Mouse (Mus musculus) mouse trophoblast stem cell (cell line): ENCODE data around the gene Evx2.

Experiments
- in situ Hi-C, 2 experiments: fragments of 300-500 bp; cut with MseI, MboI; formaldehyde crosslinking; loops; 2 replicates in 1 of 2; 3 replicates in 1 of 2; pipeline ENCODE4 v1.15.1; 2025

Evx2 gene

GRCm38 (mm10) chr2:74659507-74660005, at the start of gene Evx2:
Gene Evx2, minus strand, starts transcription at chr2:74659557.
- in situ Hi-C loops: loop anchor here (10.0 kb wide), 3 partner anchors 355 to 595 kb away; no protein-coding TSS in a partner anchor

- in situ Hi-C loops: loop anchor here (10.0 to 25.0 kb wide), 3 partner anchors 446 to 879 kb away; no protein-coding TSS in a partner anchor
Observed at GRCm38 (mm10) chr2:74708676-74709075, 49.3 kb upstream of the Evx2 start.

- in situ Hi-C loops: loop anchor here (10.0 to 25.0 kb wide), 3 partner anchors 447 to 880 kb away; no protein-coding TSS in a partner anchor
Observed at GRCm38 (mm10) chr2:74707599-74707998, 48.2 kb upstream of the Evx2 start.

GRCm38 (mm10) chr2:74706393-74706960, 47.1 kb upstream of the Evx2 start:
- in situ Hi-C loops: loop anchor here (10.0 to 25.0 kb wide), 3 partner anchors 448 to 881 kb away; no protein-coding TSS in a partner anchor

- in situ Hi-C loops: loop anchor here (10.0 to 25.0 kb wide), 3 partner anchors 449 to 882 kb away; no protein-coding TSS in a partner anchor
Observed at GRCm38 (mm10) chr2:74705467-74706089, 46.2 kb upstream of the Evx2 start.

GRCm38 (mm10) chr2:74704999-74705466, 45.7 kb upstream of the Evx2 start:
- in situ Hi-C loops: loop anchor here (10.0 to 25.0 kb wide), 3 partner anchors 450 to 882 kb away; no protein-coding TSS in a partner anchor

GRCm38 (mm10) chr2:74704393-74704998, 45.1 kb upstream of the Evx2 start, which contains the start of gene Hoxd8:
Gene Hoxd8, plus strand, starts transcription at chr2:74704615.
- in situ Hi-C loops: loop anchor here (10.0 to 25.0 kb wide), 3 partner anchors 450 to 883 kb away; no protein-coding TSS in a partner anchor

GRCm38 (mm10) chr2:74703720-74704392, 44.5 kb upstream of the Evx2 start:
- in situ Hi-C loops: loop anchor here (10.0 to 25.0 kb wide), 3 partner anchors 451 to 883 kb away; no protein-coding TSS in a partner anchor

- in situ Hi-C loops: loop anchor here (10.0 to 25.0 kb wide), 3 partner anchors 451 to 884 kb away; no protein-coding TSS in a partner anchor
Observed at GRCm38 (mm10) chr2:74703317-74703716, 44.0 kb upstream of the Evx2 start.

GRCm38 (mm10) chr2:74702820-74703219, 43.5 kb upstream of the Evx2 start:
- in situ Hi-C loops: loop anchor here (10.0 to 25.0 kb wide), 3 partner anchors 452 to 884 kb away; no protein-coding TSS in a partner anchor

- in situ Hi-C loops: loop anchor here (10.0 to 25.0 kb wide), 3 partner anchors 453 to 885 kb away; no protein-coding TSS in a partner anchor
Observed at GRCm38 (mm10) chr2:74701949-74702819, 42.8 kb upstream of the Evx2 start.

GRCm38 (mm10) chr2:74700546-74701112, 41.3 kb upstream of the Evx2 start:
- in situ Hi-C loops: loop anchor here (10.0 to 25.0 kb wide), 3 partner anchors 454 to 887 kb away; no protein-coding TSS in a partner anchor

GRCm38 (mm10) chr2:74699664-74700545, 40.5 kb upstream of the Evx2 start:
- in situ Hi-C loops: loop anchor here (10.0 to 25.0 kb wide), 4 partner anchors 455 to 887 kb away; no protein-coding TSS in a partner anchor

GRCm38 (mm10) chr2:74699053-74699430, 39.7 kb upstream of the Evx2 start:
- in situ Hi-C loops: loop anchor here in 1 of 2 experiments (10.0 kb wide), 1 partner anchor 606 kb away; no protein-coding TSS in a partner anchor

- in situ Hi-C loops: loop anchor here in 1 of 2 experiments (10.0 kb wide), 1 partner anchor 606 kb away; no protein-coding TSS in a partner anchor
Observed at GRCm38 (mm10) chr2:74698201-74699052, 39.1 kb upstream of the Evx2 start.

GRCm38 (mm10) chr2:74697567-74698121, 38.3 kb upstream of the Evx2 start, which contains the start of gene Hoxd9:
Gene Hoxd9, plus strand, starts transcription at chr2:74697727.
- in situ Hi-C loops: loop anchor here in 1 of 2 experiments (10.0 kb wide), 1 partner anchor 607 kb away; no protein-coding TSS in a partner anchor
